Mouse (Mus musculus) layer of hippocampus, adult 8-10 months (tissue): Measurements from ENCODE around the gene Ywhah. TPM values are rescaled to one million over a fixed set of nuclear protein-coding genes. Genes with fewer than 3 reads are reported as not detected.
"Not testable (repeated sequence)": the region's sequence is repeated elsewhere in the genome, so short reads cannot be mapped to it uniquely, and the experiment has no call there.

ENCODE experiments used
- DNase-seq, 2 experiments: peaks; one replicate each; pipeline ENCODE4 v3.0.0; 2022; ENCODE audit warnings: low spot score in 2 of 2
- total RNA-seq, 4 experiments: library from RNA; stranded (reverse); gene quantifications; 2 replicates each; pipeline ENCODE4 v1.2.4; 2022

Gene Ywhah
- total RNA-seq, 4 experiments from 2014 or later, result 959 to 1,113 (median 1,048) TPM

- DNase-seq, result no peak
These were observed 7.2 kb upstream of the Ywhah start for GRCm38 (mm10) chr5:33011132-33012106.

- DNase-seq, result no peak
These were observed 4.5 kb upstream of the Ywhah start for GRCm38 (mm10) chr5:33014096-33014495.

DNA sequence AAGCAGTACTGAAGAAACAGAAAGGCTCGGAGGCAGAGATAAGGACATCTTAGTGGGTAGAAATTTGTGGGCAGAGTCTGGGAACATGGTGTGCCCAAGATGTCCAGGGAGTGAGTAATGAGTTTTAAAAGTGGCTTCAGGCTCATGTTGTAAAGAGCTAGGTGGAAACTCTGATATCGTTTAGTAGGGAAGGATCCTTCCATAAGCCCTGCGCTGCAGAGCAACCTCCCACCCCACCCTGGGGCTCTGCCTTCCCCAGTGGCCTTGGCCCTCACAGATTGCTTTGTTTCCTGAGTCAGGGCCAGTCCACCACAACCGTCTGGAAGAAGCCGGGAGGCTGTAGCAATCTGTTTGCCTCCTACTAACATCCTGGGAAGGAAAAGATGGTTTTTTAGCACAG lies 3.0 kb upstream of the Ywhah start:
- no peak for DNase-seq

DNA sequence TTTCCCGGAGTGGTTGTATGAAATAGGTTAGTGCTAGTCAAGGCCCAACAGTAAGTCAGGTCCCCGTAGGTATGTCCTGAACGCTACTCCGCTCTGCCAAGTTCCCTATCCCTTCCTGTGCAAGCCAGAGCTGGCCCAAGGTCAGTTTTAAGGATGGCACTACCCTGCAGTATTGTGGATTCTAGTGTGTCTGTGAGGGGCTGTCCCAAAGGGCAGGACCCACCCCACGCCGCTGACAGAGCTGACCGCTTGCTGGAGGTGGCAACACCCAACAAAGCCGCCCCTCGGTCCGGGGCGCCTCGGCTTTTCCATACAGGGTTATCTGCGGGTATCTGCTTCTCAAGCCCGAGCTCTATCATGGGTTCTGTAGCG lies 441 bp upstream of the Ywhah start:
- no peak for DNase-seq

- DNase-seq, result no peak
These were observed 808 bp downstream of the Ywhah start for GRCm38 (mm10) chr5:33019426-33019821.

DNA sequence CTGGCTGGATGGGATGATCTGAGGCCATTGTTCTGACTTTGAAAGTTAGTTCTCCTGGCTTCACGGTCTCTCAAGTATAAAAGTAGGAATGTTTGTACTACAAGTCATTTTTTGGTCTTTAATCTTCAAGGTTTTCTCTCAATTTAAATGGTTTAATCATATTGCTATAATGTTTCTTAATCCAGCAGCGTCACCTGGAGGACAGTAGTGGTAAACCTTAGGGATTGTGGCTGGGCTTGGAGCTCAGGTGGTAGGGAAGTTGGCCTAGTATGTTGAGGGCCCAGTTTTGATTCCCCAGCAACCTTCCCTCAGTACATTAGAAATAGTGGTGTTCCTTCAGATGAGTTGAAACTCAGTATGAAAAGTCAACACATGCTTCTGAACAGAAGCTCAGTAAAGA lies 3.0 kb downstream of the Ywhah start:
- no peak for DNase-seq

- no peak for DNase-seq
These were observed 4.7 kb downstream of the Ywhah start for GRCm38 (mm10) chr5:33023337-33023736.

- no peak for DNase-seq
These were observed 5.9 kb downstream of the Ywhah start for GRCm38 (mm10) chr5:33024474-33024873.

DNA sequence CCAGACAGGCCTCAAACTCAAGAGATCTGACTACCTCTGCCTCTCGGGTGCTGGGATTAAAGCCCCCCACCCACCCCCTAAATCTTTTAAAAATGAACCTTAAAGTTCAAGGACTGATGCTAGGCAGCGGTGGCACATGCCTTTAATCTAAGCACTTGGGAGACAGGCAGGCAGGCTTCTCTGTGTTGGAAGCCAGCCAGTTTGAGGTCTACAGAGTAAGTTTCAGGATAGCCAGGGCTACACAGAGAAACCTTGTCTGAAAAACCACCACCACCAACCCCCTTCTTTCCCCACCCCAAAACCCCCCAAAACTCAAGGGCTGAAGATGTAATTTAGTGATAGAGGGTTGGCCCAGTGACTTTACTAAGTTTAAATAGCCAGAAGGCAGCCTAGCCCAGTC lies 10.0 kb downstream of the Ywhah start:
- DNase-seq, result no peak

DNA sequence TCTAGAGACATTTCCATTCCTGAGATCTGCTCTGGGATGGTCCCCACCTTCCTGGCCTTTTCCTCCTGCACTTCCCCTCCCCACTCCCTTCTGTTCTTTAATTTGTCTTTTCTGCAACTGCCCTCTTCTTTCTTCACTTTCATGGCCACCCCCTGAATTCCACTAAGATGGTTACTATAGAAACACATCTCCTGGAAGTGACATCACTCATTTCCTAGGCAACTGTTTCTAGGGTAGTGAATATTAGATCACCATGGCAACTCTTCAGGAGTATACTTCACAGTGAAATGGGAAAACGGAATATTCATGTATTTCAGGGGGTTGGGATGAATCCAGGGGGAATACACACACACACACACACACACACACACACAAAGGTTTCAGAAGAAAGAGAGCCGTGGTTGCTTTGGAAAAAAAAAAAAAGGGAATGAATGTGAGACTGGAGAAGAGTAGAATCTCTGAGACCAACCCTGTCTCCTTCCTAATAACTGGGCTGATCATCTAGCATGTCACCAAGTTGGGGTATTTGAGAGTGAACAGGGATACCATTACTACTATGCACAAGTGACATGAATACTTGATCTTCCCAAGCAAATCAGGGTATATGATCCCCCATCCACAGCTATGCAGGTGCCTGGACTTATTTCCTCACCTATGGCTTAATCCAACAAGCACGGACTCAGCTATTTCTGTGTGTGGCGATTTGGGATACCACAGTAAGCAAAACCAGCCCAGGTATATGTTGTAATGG lies 12.0 kb downstream of the Ywhah start:
- no peak for DNase-seq

DNA sequence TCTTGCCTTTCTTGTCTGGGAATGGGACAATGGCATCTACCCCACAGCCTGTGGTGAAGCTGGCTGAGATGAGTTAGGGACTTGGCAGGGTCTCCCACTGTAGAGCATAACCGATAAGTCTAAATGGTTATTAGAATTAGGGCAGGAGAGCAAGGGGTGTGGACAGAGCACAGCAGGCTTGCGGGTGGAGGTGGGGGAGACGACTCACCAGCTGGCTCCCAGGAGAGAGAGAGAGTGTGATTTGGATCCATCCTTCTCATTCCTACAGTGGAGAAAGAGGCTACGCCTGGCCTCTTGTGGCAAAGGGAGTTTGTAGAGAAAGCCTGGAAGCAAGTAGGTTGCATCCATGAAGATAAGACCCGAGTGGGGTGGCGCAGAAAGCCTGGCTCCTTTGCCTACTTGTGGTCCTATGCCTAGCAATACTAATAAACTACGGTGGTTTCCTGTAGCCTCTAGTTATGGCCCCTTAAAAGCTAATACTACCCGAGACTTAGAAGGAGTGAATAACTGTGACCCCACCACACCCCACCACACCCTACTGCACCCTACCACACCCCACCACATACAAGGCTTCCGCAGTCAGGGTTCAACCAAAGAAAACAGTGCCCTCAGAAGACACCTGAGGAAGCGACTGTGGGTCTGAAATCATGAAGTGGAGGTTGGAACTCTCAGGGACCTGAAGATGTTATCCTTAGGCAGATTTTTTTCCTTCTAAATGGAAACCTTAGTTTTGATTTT lies 13.6 kb downstream of the Ywhah start:
- DNase-seq, result no peak

- DNase-seq, result peak; percentile 61 to 82
These were observed 14.5 kb downstream of the Ywhah start for GRCm38 (mm10) chr5:33033121-33033520.

- not testable (repeated sequence) for DNase-seq
These were observed 15.0 kb downstream of the Ywhah start for GRCm38 (mm10) chr5:33033633-33034032.

GRCm38 (mm10) chr5:33034100-33034499 lies 15.5 kb downstream of the Ywhah start:
- DNase-seq, result no peak

DNA sequence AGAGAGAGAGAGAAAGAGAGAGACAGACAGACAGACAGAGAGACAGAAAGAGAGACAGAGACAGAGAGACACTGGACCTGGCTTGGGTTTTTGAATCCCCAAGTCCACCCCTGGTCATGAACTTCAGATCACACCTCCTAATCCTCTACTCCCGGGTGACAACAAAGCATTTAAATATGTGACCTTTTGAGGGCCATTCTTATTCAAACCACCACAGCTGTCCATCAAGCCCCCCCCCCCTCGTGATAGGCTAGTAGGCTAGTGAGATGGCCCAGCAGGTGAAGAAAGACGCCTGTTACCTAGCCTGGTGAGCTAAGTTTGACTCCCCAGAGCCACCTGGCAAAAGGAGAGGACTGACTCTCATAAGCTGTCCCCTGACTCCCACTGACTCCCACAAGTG lies 16.3 kb downstream of the Ywhah start:
- no peak for DNase-seq

DNA sequence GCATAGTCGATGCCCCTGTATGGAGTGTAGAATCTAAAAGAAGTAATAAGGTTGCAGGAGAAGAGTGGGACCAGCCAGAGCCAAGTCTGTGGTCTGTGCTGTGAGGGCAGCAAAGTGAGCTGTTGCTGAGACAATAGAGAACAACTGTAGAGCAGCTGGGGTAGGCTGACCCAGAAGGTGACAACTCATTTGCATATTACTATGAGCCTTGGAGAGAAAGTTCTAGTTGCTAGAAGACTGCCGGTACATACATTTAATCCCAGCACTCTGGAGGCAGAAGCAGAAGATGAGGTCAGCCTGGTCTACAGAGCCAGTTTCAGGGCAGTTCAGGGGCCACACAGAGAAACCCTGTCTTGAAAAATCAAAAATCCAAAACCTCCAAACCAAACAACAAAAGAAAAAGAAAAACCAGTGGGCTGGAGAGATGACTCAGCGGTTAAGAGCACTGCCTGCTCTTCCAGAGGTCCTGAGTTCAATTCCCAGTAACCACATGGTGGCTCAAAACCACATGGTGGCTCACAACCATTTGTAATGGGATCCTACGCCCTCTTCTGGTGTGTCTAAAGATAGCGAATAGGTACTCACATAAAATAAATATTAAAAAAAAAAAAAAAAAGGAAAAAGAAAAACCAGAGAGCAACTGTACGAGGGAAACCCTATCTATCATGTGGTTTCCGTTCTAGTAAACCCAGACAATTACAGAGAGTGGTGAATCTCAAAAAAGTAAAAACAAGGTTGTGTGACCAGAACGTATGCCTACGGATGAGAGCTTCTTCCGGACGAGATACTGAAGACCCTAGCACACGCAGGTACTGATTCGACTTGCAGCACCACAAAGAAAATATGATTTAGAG lies 20.3 kb downstream of the Ywhah start:
- DNase-seq, result no peak

DNA sequence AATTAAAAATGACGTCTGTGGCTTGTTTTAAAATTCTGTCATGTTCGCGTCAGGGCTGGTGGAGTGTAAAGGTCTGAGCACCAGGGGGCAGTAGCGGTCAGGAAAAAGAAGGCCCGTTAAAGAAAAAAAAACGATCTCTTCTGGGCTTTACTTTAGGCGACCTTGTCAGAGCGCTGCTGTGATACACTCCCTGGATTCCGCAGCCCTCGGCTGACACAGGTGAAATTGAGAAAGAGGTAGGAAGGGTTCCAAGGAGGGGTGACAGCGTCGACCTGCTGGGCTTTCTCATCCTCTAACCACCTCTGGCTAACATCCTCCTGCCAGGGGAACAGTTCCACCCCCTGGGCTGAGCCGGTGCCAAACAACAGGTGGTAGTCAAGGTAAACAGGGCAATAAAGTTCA lies 20.9 kb downstream of the Ywhah start:
- peak in 1 of 2 experiments; percentile 63 for DNase-seq

DNA sequence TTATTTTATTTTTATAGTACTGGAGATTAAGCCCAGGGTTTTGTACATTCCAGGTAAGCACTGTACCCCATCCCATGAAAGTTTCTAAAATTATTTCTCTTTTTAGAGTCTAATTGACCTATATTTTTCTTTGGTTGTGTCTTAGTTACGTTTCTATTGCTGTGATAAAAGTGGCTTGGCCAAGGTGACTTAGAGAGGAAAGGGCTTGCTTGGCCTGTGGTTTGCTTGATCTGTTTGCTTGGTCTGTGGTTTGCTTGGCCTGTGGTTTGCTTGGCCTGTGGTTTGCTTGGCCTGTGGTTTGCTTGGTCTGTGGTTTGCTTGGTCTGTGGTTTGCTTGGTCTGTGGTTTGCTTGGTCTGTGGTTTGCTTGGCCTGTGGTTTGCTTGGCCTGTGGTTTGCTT lies 22.1 kb downstream of the Ywhah start:
- not testable (repeated sequence) for DNase-seq

DNA sequence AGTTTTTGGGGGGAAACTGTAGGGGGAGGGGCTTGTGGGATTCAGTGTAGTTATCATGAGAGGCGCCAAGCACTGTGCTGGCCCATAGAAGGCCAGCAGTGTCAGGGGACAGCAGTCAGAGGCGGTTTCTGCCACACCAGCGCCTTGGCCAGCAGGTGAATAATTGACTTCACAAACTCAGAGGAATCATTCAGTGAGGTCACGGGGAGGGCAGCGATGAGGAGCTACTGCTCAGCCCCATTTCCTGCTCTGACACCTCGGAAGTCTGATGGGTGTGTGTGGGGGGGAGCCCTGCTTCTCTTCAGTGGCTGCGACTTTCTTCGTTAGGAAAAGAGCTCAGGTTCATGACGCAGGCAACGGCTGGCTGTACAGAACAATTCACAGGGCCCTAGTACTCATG lies 24.8 kb downstream of the Ywhah start:
- DNase-seq, result no peak

GRCm38 (mm10) chr5:33044636-33045315 lies 26.2 kb downstream of the Ywhah start:
- no peak for DNase-seq
